Mouse (Mus musculus) bone marrow, adult 2 months (tissue): ENCODE measurements at regions not wholly inside any gene's neighbourhood (a gene's known extent, or its start where the extent isn't known, plus 50 kb on each side); places are given as distances from the start of the nearest gene placed in this dataset.

Experiments used
- H3K27ac ChIP-seq: fragments of 200-500 bp; 2 replicates; pipeline ENCODE4 v1.5.1; 2012; ENCODE audit warnings: low read depth, mild to moderate bottlenecking, control low read depth, inconsistent platforms, low read length; ENCODE audit not compliant: control insufficient read depth, poor library complexity, insufficient read depth
- H3K4me1 ChIP-seq: fragments of 200-500 bp; 2 replicates; pipeline ENCODE4 v1.6.1; 2011; ENCODE audit warnings: low read length; ENCODE audit not compliant: control insufficient read depth, insufficient read depth
- H3K4me3 ChIP-seq: fragments of 200-500 bp; replicated peaks from 2 replicates; pipeline ENCODE3; 2011; ENCODE audit warnings: mild to moderate bottlenecking, low read depth, low read length, control low read depth; ENCODE audit not compliant: control insufficient read depth
- CTCF ChIP-seq: fragments of 200-500 bp; IDR thresholded peaks from 2 replicates; pipeline ENCODE4 v1.5.1; 2011; ENCODE audit warnings: low read length, control low read depth; ENCODE audit not compliant: control insufficient read depth, insufficient read depth
- POLR2A ChIP-seq: fragments of 200-500 bp; IDR thresholded peaks from 2 replicates; pipeline ENCODE4 v1.6.1; 2011; ENCODE audit warnings: low read depth, mild to moderate bottlenecking, control low read depth, low read length, borderline replicate concordance; ENCODE audit not compliant: control insufficient read depth
- WGBS: fragments of 180-500 bp; shearing (Covaris S2); methylation state at CpG from one replicate; pipeline ENCODE4 v1.1.7; 2018; 5-methylcytosine and 5-hydroxymethylcytosine counted together

DNA sequence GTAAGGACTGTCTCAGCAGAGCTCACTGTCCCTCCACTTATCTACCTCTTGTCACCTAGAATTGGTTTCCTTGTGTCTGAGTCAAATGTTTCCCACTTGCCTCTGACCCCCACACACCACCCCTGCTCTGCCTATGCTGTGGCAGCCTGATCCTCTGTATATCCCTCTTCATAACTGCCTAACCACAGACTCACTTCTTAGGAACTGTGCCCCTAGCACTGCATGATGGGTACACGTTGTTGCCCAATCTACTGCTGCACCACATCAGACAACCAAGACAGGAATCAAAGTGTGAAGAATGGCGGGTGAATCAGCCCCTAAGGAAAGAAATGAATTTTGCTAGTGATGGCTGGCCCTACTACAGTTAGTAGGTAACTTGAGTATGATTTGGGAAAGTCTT lies 167.4 kb downstream of the B3gnt2 start:
- H3K27ac ChIP-seq: peak overlapping the region; percentile 38; the same call in 1 of the 2 replicates
- peaks cover 6% of the 10 kb centered on the region for H3K4me1 ChIP-seq
- 11% methylated on average over 2 of the region's 2 CpGs for WGBS
- TF ChIP-seq POLR2A: no peak
- no peak overlapping the region for H3K4me3 ChIP-seq

- no peak overlapping the region for H3K27ac ChIP-seq
- no peak for TF ChIP-seq POLR2A
- 0 out of 2 replicates have a peak, but pooled peaks have one; percentile 14 for TF ChIP-seq CTCF
- peaks cover 6% of the 10 kb centered on the region for H3K4me1 ChIP-seq
- 65% methylated on average over 2 of the region's 2 CpGs for WGBS
- no peak overlapping the region for H3K4me3 ChIP-seq
These were observed 166.8 kb downstream of the B3gnt2 start for GRCm38 (mm10) chr11:22693984-22694383.

GRCm38 (mm10) chr11:22694829-22695228 lies 165.9 kb downstream of the B3gnt2 start:
- peaks cover 6% of the 10 kb centered on the region for H3K4me1 ChIP-seq
- no peak overlapping the region for H3K27ac ChIP-seq
- 13% methylated on average over 5 of the region's 5 CpGs for WGBS
- TF ChIP-seq POLR2A (no peak), CTCF (no peak)
- H3K4me3 ChIP-seq: no peak overlapping the region

- WGBS: 74% methylated on average over 1 of the region's 1 CpGs
- TF ChIP-seq POLR2A (no peak), CTCF (no peak)
- H3K4me3 ChIP-seq: no peak overlapping the region
- H3K27ac ChIP-seq: no peak overlapping the region
- H3K4me1 ChIP-seq: peaks cover 6% of the 10 kb centered on the region
These were observed 165.5 kb downstream of the B3gnt2 start for GRCm38 (mm10) chr11:22695237-22695636.

DNA sequence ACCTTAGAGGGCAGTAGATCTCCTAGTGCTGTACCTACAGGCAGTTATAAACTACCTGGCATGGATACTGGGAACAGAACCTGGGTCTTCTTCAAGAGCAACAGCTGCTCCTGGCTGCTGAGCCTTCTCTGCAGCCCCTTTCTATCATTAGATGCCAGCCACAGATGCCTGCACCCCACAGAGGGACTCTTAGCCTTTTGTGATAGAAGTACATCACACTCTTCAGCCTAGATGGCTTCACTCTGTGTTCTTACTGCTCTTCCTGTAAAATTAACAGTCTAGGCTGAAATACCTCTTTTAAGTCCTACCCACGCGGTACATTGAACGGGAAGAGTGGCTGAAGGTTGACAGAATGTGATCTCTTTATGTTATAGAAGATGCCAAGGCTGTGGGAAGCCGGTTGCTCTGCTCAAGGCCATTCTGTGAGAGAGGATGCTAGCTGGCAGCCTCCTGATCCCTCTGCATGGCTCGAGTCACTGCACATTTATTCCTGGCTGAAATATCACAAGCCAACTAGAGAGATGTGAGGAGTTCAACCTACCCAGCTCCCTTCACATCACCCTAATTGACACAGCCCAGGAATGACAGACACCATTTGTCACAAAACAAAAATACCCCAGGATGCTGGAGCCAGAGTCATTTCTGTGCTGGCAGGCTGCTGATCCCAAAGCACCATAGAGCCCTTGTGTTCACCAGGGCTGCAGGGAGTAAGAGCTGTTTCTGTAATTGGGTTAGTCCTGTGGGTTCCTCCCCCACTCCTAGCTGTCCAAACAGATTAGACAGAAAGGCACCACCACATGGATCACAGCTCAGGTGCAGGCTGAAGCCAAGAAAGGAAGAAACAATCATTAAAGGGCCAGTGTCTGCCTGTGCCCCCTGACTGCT lies 162.5 kb downstream of the B3gnt2 start:
- 79% methylated on average over 5 of the region's 5 CpGs for WGBS
- Histone ChIP-seq H3K4me3 (no peak overlapping the region), H3K27ac (no peak overlapping the region), H3K4me1 (peaks cover 4% of the 10 kb centered on the region)
- TF ChIP-seq CTCF (no peak), POLR2A (no peak)

DNA sequence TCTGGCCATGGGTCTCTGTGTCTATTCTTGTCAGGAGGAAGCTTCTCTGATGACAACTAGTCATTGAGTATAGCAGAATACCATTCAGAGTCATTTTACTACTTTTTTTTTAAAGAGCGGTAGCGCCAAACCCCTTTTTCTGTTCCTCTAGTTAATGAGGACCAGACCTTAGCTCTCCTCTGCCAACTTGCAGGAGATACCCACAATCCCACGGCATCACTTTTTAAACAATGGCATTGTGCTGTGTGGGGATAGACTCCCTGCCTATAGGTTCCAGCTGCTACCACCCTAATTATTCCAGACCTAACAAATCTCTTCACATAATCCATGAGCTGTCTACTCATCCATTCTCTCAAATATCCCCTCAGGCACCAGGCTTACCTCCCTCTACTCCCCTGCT lies 154.7 kb downstream of the B3gnt2 start:
- no peak for TF ChIP-seq POLR2A
- TF ChIP-seq CTCF: no peak
- WGBS: 91% methylated on average over 3 of the region's 3 CpGs
- H3K4me1 ChIP-seq: no peaks in the 10 kb centered on the region
- H3K27ac ChIP-seq: no peak overlapping the region
- H3K4me3 ChIP-seq: no peak overlapping the region
